Mouse (Mus musculus) heart, postnatal 25 days (tissue): ENCODE results near the gene Neurod2. TPM values are rescaled to one million over a fixed set of nuclear protein-coding genes. Genes with fewer than 3 reads are reported as not detected.

Experiments used
- DNase-seq: peaks from one replicate; pipeline ENCODE4 v3.0.0; 2022; ENCODE audit warnings: low spot score
- intact Hi-C: fragments of 180-260 bp; cut with DNase I; formaldehyde crosslinking; loops from one replicate; pipeline ENCODE4 v1.15.1; 2025
- total RNA-seq, 2 experiments: library from RNA; stranded (reverse); gene quantifications; 2 replicates each; pipeline ENCODE4 v1.2.3; 2021

The Neurod2 gene
- total RNA-seq, 2 experiments from 2014 or later: not detected

- DNase-seq: no peak
- intact Hi-C loops: no loop called here
These were observed 7.0 kb upstream of the Neurod2 start for GRCm38 (mm10) chr11:98336245-98337107.

GRCm38 (mm10) chr11:98335250-98335649, 5.8 kb upstream of the Neurod2 start:
- intact Hi-C loops: no loop called here

DNA sequence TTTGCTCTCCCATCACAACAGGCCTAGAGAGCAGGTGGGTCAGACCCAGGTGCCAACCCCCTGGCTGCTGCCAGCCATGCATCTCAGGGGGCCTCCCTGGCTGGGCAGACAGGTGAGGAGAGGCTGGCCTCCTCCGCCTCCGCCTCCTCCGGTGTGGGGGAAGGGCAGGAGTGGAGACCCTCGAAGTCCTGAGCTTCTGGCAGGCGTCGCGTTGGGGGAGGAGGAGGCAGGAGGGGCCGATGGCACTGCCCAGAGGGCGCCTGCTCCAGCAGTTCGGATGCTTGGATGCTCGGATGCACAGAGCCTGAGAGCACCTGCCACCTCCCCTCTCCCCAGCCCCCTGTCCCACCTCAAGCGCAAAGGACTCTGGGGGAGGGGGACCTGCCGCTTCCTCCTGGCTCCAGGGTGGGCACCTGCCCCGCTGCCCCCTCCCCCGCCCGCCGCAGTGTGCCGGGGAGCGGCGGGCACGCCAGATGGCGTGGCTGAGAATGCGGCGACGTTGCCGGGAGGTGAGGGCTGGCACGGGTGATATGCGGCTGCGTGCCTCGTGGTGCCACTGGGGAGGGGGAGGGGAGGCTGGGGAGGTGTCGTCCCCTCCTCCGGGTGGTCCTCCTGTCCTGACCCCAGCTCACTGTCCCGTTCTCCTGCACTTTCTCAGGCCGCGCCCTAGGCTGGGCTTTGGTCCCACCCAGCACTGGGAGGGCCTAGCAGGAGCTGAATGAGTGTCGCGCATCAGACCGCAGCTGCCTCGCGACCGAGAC, 4.7 kb upstream of the Neurod2 start:
- DNase-seq: no peak
- intact Hi-C loops: no loop called here

More at GRCm38 (mm10) chr11:98335250-98335649, 5.8 kb upstream of the Neurod2 start:
- DNase-seq: no peak

GRCm38 (mm10) chr11:98333263-98333696, 3.8 kb upstream of the Neurod2 start:
- DNase-seq: no peak
- intact Hi-C loops: no loop called here

DNA sequence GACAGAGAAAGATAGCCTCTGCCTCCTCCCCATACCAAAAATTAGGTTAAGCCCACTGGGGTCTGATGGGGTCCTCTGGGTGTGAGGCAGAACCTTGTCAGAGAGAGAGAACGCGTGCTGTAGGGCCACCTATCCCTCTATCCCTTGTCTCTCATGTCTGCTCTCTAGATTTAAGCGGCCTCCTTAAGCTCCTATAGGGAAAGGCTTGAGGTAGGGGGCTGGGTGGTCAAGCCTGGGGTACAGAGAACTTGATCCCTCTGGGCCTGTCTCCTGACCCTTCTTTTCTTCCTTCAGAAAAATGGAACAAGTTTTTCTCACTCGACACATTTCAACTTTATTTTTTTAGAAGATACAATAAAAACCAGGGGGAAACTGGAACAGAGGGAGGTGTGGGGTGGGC, 3.4 kb upstream of the Neurod2 start:
- DNase-seq: no peak
- intact Hi-C loops: no loop called here

DNA sequence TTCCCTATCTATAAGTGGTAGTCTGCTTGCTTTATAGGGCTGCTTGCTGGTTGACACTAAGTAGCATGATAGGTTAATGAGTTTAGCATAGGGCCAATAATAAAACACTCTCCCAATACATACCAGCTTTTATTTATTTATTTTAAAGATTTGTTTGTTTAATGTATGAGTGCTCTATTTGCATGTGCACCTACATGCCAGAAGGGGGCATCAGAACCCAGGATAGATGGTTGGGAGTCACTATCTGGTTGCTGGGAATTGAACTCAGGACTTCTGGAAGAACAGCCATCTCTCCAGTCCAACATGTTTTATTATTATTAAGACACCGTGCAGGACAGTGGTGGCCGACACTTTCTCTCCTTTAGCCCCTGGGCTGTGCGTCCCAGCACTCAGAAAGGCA, 2.7 kb upstream of the Neurod2 start:
- DNase-seq: no peak
- intact Hi-C loops: no loop called here

DNA sequence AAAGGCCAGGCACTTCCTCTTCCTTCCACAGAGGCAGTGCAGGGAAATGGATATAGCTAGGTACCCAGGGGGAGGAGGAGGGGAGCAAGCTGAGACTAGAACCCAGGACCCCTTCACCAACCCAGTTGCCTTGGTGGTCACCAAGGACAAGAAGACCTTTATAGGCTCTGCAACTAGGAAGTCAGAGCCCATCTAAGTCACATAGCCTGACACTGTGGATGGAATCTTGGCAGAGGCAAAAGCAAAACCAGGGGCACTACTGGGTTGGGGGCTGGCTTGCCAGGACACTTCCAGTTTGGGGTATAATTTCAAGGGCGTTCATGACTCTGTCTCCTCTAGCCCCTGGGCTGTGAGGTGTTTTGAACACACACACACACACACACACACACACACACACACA, 2.0 kb upstream of the Neurod2 start:
- intact Hi-C loops: no loop called here

GRCm38 (mm10) chr11:98330745-98331204, 1.3 kb upstream of the Neurod2 start:
- intact Hi-C loops: no loop called here
- no peak for DNase-seq

More for the DNA sequence above, 2.0 kb upstream of the Neurod2 start:
- no peak for DNase-seq

DNA sequence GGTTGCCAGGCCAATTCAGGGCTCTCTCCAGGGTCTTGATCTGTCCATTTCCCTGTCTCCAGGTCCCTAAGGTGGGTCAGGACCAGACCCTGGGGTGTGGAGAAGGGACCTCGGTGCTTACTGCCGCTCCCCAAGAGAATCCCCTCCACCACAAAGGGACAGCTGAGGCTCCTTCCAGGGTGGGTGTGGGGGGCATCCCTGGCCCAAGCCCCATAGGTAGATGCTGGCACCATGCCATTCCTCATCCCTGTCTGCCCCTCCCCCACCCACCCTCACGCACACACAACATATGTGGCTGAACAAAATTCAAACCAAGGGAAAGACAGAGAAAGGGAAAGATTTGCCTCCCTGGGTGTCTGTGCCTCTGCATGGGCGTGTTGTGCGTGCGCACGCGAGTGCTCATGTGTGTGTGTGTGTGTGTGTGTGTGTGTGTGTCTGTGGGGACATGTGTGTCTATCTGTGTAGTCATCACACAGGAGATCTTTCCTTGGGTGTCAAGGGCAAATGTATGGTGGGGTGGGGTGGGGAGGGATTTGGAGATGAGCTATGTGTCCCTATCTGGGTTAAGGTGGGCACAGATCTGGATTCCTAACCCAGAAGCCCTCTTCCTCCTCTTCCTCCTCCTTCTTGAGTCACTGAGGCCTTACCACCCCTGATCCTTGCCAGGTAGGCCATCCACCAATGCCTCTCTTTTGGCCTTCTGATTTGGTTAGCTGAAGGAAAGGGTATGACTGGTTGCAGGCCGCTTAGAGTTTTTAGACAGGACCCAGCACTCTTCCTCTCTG, 704 bp upstream of the Neurod2 start:
- intact Hi-C loops: no loop called here
- no peak for DNase-seq

DNA sequence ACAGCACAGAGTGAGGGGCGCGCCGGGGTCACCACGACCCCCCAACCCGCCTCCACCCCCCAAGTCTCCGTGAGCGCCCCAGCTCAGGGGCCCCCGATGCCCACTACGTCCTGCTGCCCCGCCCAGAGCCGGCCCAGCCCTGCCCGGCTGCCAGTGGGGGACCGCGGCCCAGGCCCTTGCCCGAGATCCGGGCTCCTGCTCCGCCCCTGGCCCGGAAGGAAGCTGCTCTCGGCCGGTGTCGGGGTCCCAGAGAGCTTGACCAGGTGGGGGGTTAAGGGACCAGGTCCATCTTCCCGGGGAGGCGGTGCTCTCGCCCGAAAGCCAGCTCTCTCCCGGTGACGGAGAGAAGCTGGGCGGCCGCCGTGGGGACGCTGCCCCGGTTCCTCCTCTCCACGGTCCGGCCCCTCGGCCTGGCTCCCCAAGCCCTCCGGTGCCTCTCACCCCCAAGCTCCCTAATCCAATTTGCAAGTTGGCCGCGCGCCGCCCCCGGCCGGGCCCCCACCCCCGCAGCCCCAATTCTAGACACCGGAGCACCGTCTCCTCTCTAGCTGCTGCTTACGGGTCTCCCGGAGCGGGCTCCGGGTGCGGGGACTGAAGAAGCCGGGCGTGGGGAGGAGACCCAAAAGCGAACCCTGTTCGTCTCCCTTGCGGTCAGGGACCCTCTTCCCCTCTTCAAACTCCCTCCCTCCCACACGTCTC, 928 bp downstream of the Neurod2 start:
- no peak for DNase-seq
- intact Hi-C loops: no loop called here

DNA sequence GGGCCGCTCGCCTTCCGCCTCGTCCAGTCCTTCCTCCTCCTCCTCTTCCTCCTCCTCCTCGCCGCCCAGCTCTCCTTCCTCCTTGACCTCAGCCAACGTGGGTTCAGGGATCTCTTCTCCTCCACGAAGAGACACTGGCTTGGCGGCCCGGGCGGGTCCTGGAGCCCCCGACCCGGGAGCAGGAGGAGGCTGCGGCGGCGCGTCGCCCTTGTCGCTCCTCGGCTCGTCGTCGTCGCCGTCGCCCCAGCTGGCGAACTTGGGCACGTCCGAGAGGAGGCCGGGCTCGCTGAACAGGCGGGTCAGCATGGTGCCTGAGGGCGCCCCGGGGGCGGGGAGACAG, 1.4 kb downstream of the Neurod2 start:
- intact Hi-C loops: no loop called here
- no peak for DNase-seq

DNA sequence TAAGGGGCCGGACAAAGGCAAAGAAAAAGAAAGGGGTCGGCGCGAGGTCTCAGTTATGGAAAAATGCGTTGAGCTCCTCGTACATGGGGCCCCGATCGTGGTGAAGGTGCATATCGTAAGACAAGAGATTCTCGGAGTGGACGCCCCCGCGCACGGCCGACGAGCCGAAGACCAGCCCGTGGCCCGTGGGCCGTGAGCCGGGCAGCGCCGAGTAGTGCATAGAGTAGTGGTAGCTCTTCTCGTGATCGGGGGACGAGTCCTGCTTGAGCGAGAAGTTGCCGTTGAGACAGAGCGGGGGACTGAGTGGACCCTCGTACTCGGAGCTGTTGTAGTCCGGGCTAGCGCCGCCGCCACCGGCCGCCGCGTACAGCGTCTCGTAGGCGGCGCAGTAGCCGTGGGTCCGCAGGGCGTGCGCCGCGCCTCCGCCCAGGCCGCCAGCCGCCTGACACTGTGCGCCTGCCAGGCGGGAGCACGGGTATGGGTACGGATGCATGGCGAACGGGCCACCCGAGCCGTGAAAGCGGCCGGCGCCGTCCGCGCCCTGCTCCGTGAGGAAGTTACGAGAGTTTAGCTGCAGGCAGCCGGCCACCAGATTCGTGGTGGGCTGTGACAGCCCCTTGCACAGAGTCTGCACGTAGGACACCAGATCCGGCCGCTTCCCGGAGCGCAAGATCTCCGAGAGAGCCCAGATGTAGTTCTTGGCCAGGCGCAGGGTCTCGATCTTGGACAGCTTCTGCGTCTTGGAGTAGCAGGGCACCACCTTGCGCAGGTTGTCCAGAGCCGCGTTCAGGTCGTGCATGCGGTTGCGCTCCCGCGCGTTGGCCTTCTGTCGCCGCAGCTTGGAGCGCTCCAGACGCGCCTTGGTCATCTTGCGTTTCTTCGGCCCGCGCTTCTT, 2.1 kb downstream of the Neurod2 start:
- no peak for DNase-seq
- intact Hi-C loops: no loop called here

GRCm38 (mm10) chr11:98326741-98327135, 2.7 kb downstream of the Neurod2 start:
- intact Hi-C loops: no loop called here
- DNase-seq: no peak

DNA sequence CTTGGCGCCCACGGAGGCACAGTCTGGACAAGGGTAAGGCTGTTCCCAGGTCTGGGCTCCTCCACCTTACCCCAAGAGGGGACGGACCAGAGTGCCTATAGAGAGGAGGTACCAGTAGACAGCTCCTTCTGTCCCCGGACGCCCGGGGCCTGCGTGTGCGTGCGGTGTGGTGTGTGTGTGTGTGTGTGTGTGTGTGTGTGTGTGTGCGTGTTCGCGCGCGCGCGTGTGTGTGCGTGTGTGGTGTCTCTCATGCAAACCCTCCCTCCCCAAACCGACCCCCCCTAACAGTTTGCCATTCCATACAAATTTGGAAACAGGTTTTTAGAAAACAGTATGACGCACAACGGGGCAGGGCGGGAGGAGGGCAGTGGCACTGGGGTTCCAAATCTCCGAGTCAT, 3.6 kb downstream of the Neurod2 start:
- no peak for DNase-seq
- intact Hi-C loops: no loop called here

- no peak for DNase-seq
- intact Hi-C loops: no loop called here
These were observed 4.1 kb downstream of the Neurod2 start for GRCm38 (mm10) chr11:98325191-98325820.

DNA sequence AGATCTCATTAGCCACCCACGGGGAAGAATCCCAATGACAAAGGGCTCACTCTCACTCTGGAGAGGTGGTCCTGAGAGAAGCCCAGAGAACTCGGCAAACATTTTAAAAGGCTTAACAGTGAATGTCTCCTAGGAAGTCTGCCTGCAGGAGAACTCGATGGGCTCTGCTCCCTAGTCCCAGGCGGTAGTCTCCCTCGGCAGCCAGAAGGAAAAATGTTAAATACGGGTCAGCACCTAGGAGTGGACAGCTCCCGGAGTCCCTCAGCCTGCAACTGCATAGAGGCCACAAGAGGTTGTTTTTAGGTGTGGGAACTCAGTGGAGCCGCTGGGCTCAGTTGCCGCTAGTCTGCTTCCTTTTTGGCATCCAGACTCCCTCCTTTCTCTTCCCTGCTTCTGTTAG, 5.5 kb downstream of the Neurod2 start:
- intact Hi-C loops: no loop called here
- no peak for DNase-seq

DNA sequence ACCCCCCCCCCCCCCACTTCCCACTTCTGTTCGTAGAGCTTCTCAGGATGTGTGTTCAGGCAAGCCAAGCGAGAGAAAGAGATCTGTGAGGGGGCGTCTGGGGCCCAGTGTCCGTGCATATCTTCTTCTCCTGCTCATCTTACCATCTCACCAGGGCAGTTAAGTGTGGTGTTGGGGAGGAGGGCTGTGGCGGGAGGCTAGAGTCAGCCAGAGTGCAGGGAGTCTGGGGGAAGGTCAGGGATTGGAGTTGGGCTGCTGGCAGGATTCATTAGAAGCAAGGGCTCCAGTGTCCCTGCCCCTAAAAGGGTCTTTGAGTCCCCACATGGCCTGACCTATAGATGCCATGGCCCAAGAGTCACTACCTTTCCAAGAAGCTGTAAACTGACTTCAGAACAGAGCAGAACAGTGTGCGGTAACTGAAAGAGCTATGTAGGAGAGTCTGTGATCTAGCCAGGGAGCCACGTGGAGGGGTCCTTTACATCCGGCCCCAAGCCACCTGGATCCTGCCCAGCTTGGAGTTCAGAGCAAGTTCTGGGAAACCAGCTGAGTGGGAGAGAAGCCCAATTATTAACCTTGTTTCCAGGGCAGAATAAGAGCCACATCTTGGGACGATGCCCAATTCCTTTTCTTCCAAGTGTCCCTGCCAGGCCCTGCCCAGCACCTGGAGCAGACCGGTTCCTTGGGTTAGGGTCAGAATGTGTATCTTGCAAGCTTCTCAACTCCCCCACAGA, 6.1 kb downstream of the Neurod2 start:
- no peak for DNase-seq
- intact Hi-C loops: no loop called here

GRCm38 (mm10) chr11:98322159-98322558, 7.3 kb downstream of the Neurod2 start:
- DNase-seq: no peak
- intact Hi-C loops: no loop called here
